Mouse (Mus musculus) telencephalon, adult 2 months (tissue): Measurements from ENCODE around the gene Trp63.
A peak's percentile ranks its signal among the peaks of the same experiment; 100 is the strongest.
"Not testable (repeated sequence)": the region's sequence is repeated elsewhere in the genome, so short reads cannot be mapped to it uniquely, and the experiment has no call there.

Source experiments
- DNase-seq: peaks from one replicate; pipeline ENCODE4 v3.0.0-alpha.2; 2011; ENCODE audit warnings: low read depth, low spot score

Gene Trp63

DNA sequence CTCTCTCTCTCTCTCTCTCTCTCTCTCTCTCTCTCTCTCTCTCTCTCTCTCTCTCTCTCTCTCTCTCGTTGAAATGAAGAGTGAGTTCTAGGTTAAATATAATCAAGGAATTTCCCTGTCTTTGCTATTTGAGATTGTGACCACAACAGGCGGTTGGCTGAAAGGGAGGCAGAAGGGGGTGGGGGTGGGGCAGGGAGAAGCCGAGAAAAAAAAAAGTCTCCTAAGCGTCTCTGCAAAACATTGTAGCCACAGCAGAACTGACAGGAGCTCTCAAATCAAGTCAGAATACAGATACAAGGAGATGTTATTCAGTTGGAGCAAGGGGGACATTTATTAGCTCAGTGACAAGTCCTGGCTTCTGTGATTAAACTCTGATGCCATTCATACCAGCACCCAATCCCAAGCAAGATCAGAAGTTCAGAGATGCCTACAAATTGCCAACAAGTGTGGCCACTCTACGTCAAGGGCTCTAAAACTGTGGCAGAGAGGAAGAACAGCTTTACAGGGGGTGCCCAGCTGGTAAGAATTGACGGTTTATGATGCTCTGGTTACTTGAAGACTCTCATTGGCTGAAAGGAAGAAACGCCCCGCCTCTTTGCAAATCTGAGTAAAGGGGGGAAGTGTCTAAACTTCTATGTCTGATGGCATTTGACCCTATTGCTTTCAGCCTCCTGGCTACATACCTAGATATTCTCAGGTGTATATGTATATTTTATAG is at the start of gene Trp63:
Gene Trp63, plus strand, starts transcription at position 233 of the 718 bp plus-strand sequence.
- DNase-seq: no peak

DNA sequence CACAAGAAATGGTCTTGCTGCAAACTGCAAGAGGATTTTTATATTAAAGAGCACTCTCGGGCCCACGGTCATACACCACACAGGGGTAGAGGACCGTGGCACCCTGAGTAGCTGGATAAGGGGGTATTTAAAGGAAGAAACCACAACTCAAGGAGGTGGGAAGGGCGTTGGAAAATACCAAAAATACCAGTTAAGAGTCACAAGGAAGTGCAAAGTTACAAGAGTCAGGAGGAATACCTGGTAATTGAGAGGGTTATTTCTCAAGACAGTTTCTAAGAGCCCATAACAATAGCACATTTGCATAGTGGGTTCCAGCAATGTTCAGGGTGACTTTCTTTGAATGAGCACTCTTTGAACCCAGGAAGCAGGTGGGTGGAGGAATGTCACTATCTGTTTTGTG is 38.8 kb upstream of the Trp63 start:
- DNase-seq: not testable (repeated sequence)

DNA sequence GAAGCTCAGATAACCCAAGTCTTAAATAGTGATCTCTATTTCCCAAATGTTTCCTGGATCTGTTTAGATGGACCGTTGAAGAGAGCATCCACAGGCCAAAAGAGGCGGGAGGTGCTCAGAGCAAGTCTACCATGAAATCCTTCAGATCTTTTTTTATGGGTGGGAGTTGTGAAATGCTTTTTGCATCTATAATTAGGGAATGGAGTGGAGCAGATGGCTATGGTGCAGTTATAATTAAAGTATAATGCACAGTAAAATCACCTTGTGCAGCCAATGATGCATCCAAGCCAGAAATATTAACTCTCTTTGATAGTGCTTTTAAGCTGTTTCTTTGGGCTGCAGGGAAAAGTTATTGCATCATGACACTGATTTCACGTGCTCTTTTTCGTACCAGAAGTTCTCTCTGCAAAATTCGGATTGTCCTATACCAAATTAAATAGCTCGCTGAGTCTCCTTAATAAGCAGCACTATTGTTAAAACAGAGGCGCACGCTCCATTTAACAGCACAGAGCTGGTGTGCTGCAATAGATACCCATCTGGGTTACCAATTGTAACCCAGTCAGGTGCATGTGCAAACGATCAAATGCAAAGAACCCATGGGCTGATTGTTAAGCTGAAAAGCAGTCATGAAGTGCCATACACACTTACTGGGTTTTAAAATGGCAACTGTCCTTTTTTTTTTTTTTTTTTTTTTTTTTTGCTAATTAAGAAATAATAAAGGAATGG is 22.9 kb upstream of the Trp63 start:
- no peak for DNase-seq

DNA sequence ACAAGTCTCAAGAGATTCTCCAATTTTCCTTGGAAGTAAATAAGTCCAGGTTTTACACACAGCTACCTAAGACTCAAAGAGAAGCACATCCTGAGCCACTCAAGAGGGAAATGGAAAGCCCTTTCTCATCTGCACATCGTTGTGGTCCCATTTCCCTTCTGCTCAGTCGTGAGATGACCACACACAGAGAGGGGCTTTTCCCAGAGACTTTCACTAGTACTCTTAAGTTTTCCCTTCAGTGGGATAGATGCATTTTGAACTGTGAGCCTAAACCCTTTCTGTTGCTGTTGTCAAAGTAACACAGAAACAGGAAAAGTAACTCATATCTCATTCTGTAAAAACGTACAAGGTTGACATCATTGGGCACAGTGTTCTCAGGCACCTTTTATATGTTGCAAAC is 20.4 kb upstream of the Trp63 start:
- no peak for DNase-seq

GRCm38 (mm10) chr16:25673861-25674440 is 9.6 kb upstream of the Trp63 start:
- no peak for DNase-seq

DNA sequence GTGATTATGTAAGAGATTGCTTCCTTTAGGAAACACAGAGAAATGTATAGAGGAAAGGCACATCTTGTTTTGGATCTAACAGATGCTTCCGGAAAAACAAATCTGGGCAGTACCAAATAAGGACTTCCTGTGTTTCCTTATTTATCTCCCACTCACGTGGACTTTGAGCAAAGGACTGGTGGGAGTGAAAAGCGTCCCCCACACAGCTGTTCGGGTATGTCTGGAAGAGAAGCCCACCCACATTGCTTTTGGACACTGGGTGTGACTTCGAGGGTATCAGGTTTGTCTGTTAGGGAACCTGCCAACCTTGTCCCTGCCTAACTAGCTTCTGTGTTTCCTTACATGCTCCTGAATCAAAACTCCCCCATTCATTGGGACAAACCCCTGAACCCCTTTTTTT is 3.2 kb upstream of the Trp63 start:
- DNase-seq: no peak

GRCm38 (mm10) chr16:25682533-25682932 is 1.0 kb upstream of the Trp63 start:
- DNase-seq: peak; percentile 50

GRCm38 (mm10) chr16:25684572-25684971 is 1.0 kb downstream of the Trp63 start:
- DNase-seq: no peak

GRCm38 (mm10) chr16:25690612-25691011 is 7.0 kb downstream of the Trp63 start:
- DNase-seq: no peak

DNA sequence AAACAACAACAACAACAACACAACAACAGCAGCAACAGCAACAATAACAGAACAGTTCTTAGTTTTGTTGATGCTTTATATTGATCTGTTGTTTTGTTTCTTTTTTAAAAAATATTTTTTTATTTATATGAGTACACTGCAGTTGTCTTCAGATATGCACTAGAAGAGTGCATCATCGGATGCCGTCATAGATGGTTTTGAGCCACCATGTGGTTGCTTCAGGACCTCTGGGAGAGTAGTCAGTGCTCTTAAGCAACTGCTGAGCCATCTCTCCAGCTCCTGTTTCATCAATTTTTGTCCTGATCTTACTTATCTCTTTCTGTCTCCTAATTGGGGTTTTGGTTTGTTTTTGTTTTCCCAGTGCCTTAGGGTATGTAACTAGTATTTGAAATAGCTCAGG is 17.7 kb downstream of the Trp63 start:
- no peak for DNase-seq

GRCm38 (mm10) chr16:25706260-25706659 is 22.7 kb downstream of the Trp63 start:
- no peak for DNase-seq

GRCm38 (mm10) chr16:25715790-25716189 is 32.2 kb downstream of the Trp63 start:
- DNase-seq: no peak

DNA sequence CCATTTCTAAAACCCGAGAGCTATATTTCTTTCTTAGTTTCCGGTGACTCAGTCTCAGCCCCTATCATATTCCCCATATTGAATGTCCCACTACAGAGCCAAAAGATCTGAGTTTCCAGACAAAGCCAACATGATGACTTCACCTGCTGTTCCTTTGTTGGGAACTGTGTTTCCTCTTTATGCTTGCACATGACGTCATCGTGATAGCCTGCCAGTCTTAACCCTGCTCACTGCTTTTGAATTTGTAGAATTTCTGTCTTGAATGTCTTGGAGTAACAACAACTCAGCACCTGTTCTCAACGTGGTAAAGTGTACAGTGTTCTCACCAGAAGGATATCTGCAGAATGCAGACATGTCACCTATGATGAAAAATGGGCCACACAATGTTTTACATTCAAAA is 39.6 kb downstream of the Trp63 start:
- no peak for DNase-seq

DNA sequence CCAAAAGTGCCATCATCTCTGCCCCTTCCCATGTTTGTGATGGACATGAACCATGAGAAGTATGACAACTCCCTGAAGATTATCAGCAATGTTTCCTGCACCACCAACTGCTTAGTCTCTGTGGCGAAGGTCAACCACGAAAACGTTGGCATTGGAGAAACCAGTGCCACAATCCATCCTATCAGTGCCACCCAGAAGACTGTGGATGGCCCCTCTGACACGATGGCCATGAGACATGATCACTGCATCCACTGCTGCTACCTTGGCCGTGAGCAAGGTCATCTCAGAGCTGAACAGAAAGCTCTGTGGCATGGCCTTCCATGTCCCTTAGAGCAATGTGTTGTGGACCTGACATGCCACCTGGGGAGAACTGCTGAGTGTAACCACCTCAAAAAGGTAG is 43.4 kb downstream of the Trp63 start:
- no peak for DNase-seq

DNA sequence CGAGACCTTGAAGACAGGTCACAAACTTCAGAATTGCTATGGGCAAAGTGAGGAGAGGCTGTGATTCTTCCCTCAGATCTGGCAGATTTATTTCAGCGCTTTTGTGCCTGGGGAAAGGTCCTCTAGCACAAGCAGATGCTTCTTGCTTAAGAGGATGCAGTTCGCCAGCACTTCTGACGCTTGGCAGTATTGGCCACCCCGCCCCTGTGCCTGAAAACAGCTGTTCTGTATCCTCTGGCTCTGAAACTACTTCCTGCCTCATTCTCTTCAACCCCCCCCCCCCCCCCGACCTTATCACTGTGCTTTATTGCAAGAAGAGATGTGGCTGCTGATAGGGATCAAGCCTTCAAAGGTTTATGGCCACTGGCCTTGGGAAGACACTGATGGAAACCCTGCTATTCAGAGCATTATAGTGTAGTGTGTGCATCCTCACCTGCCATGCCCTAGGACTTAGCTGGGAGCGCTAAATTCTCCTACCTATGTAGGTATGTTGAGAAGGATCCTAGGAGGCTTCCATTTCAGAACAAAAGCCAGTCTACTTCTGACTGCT is 44.5 kb downstream of the Trp63 start:
- no peak for DNase-seq

- no peak for DNase-seq
Measured at GRCm38 (mm10) chr16:25736912-25737311, 53.3 kb downstream of the Trp63 start.

DNA sequence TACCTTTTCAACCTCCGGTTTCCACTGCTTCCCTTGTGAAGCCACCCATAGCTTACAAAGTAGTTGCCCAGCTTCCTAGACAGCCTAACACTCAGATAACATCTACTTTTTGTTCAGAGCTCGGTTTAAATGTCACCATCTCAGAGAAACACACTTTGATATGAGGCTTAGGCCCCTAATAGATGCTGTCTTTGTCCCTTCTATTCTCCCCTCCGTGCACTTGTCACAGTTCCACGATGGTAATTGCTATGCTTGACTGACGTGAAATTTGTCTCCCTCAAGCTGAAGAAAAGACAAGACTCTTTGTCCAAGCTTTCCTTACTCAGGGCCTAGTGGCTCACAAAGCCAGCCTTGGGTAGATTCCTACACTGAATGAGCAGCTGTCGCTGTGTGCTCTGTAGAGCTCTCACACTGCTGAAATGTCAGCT is 54.1 kb downstream of the Trp63 start:
- DNase-seq: no peak

DNA sequence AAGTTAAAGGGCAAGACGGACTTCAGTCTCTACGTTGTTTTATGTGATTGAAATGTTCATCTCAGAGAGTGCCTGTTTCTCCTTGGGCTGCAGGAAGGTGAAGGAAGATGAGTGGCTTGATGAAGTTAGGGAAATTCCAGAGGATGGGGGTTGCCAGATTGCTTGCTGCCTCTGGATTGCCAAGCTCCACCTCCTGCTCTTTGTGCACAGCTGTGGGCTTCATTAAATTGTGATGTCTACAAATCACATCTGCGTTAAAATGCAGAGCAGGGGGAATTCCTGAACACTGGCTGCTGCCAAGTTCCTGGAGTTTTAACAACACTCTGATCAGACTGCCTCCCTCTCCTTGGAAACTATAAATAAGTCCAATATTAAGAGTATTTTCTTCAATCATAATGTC is 63.2 kb downstream of the Trp63 start:
- no peak for DNase-seq

GRCm38 (mm10) chr16:25751866-25752265 is 68.3 kb downstream of the Trp63 start:
- DNase-seq: no peak

DNA sequence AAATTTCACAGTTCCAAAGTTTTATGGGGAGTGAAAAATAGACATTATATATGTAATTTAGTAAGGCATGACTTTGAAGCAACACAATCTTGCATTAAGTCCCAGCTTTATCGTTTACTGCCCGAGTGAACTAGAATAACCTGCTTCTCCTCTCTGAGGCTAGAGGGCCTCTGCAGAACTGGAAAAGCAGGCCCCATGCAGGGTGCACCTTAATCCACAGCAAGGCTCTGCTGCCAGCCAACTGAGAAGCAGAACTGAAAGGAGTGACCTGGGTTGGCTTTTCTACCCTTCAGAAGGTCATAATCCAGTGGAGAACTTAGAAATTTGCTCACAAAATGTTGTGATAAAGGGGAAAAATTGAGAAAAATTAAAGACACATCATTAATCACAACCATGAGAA is 74.5 kb downstream of the Trp63 start:
- DNase-seq: no peak

GRCm38 (mm10) chr16:25765549-25765948 is 82.0 kb downstream of the Trp63 start:
- DNase-seq: no peak

DNA sequence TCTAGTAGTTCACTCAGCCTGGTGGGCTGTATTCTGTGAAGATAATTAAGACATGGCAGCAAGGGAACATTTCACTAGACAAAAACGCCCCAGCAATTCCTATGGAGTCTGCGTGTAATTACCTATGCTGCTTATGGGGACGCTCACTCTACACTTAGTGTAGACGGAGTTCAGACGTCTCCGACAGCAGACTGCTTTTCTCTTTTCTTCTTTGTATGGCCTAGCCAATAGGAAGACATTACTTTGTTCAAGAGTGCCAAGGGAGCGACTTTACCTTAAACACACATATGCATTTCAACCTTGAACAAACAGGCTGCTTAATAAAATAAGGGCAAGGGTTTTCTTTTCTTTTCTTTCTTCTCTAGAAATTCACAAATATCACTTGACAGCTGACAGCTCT is 91.0 kb downstream of the Trp63 start:
- no peak for DNase-seq

GRCm38 (mm10) chr16:25777501-25777900 is 93.9 kb downstream of the Trp63 start:
- no peak for DNase-seq
